Mouse (Mus musculus): ENCODE data around the gene Irgc1.
"Not testable (repeated sequence)": the region's sequence is repeated elsewhere in the genome, so short reads cannot be mapped to it uniquely, and the experiment has no call there.

Irgc1 gene

DNA sequence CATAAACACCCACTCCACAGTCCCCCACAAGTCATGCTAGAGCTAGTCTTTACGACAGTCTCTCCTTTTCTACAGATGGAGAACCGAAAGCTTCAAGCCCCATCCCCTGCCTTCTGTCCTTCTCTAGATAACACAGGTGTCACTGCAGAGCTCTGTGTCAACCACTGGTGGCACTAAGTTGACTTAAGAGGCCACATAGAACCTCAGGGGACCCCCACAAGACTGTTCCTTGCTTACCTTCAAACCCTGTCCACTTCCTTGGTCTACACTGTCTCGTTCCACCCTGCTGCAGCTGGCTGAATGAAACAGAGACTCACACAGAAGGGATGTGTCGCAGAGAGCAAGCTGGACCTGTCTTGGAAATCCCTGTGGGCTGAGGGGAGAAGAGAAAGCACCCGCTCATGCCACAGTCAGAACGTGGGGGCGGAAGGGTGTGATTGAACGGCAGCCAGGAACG is at the start of gene Irgc1:
Gene Irgc1 (minus strand): TSS at position 443 of the 457 bp plus-strand sequence.
- peaks cover 4% of the 10 kb centered on the region; the same call in 1 of the 2 replicates for H3K9me3 ChIP-seq (ENCODE audit: low read length)
- no peak for TF ChIP-seq NANOG (IDR thresholded peaks at IDR 0.05; ENCODE audit: borderline replicate concordance, low read length)
- no peak for TF ChIP-seq POU5F1 (IDR thresholded peaks at IDR 0.05; ENCODE audit: borderline replicate concordance, low read length)
- no peak for TF ChIP-seq CTCF (conservative IDR thresholded peaks at IDR 0.05; ENCODE audit: low read length)
- no peaks in the 10 kb centered on the region for H3K36me3 ChIP-seq (ENCODE audit: insufficient read depth, low read length)
- H3K27me3 ChIP-seq (ENCODE audit: insufficient read depth, low read length) = peaks cover 29% of the 10 kb centered on the region
- H3K4me3 ChIP-seq (replicated peaks; ENCODE audit: low read length) = no peak within 1 kb of the TSS
- peaks cover 67% of the 10 kb centered on the region for H3K4me1 ChIP-seq (replicated peaks; ENCODE audit: low read depth, low read length)

DNA sequence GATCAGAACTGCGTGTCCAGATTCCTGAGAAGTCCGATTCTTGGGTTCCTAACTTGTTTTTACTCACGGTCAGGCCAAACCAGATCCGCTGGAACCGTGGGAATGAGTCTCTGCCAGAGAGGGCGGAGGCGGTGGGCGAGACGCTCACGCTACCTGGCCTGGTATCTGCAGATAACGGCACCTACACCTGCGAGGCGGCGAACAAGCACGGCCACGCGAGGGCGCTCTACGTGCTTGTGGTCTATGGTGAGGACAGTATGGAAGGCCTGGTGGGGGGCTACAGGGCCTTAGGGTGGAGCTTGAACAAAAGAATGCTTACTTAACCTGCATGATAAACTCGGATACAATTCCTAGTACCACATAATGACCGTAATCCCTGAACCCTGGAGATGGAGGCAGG is 49.4 kb upstream of the Irgc1 start:
- Histone ChIP-seq H3K4me3 (replicated peaks; ENCODE audit: low read length) (no peak overlapping the region), H3K4me1 (replicated peaks; ENCODE audit: low read depth, low read length) (peaks cover 98% of the 10 kb centered on the region), H3K27me3 (ENCODE audit: insufficient read depth, low read length) (peaks cover 39% of the 10 kb centered on the region), H3K36me3 (ENCODE audit: insufficient read depth, low read length) (no peaks in the 10 kb centered on the region), H3K9me3 (ENCODE audit: low read length) (no peaks in the 10 kb centered on the region)
- TF ChIP-seq POU5F1 (IDR thresholded peaks at IDR 0.05; ENCODE audit: borderline replicate concordance, low read length) (no peak), CTCF (conservative IDR thresholded peaks at IDR 0.05; ENCODE audit: low read length) (peak; percentile 59)

DNA sequence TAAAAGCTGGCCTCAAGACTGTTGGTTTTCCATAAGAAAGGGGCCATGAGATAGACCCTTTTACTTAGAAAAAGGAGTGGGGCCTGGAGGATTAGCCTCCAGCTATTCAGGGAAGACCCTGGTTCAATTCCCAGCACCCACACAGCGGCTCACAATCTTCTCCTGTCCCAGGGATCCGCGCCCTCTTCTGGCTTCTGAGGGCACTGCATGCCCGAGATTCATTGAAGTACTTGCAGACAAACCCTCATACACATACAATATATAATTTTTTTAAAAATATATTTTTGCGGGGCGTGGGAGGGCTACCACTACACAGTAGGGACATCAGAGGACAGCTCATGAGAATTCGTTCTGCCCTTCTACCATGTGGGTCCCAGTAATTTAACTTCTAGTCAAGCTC is 48.8 kb upstream of the Irgc1 start:
- Histone ChIP-seq H3K9me3 (ENCODE audit: low read length) (no peaks in the 10 kb centered on the region), H3K4me3 (replicated peaks; ENCODE audit: low read length) (no peak overlapping the region; the same call in 1 of the 2 replicates), H3K27me3 (ENCODE audit: insufficient read depth, low read length) (peaks cover 40% of the 10 kb centered on the region), H3K4me1 (replicated peaks; ENCODE audit: low read depth, low read length) (peaks cover 96% of the 10 kb centered on the region), H3K36me3 (ENCODE audit: insufficient read depth, low read length) (no peaks in the 10 kb centered on the region)
- TF ChIP-seq POU5F1 (IDR thresholded peaks at IDR 0.05; ENCODE audit: borderline replicate concordance, low read length) (no peak), CTCF (conservative IDR thresholded peaks at IDR 0.05; ENCODE audit: low read length) (peak; percentile 92)

DNA sequence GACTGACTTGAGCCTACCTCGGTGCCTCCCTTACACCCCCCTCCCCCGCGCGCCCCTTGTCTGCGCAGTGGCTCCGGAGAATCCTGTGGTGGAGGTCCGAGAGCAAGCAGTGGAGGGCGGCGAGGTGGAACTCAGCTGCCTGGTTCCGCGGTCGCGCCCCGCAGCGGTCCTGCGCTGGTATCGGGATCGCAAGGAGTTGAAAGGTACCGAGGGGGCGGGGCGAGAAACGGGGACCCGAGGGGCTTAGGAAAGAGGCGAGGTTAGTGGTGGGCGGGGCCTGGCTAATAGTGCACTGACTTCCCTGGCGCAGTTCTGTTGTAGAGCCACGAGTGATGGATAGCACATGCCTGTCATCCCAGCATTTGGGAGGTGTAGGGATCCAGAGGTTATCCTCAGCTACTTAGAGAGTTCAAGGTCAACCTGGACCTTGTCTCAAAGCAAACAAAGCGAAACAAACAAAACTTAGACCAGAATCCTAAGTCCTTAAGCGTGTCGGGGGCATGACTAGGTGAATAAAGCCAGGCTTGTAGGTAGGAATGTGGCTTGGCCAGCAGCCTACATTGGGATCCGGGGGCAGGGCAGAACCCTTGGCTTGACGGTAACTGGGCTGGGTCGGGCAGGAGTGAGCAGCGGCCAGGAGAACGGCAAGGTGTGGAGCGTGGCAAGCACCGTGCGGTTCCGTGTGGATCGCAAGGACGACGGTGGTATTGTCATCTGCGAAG is 47.9 kb upstream of the Irgc1 start:
- Histone ChIP-seq H3K27me3 (ENCODE audit: insufficient read depth, low read length) (peaks cover 40% of the 10 kb centered on the region), H3K4me3 (replicated peaks; ENCODE audit: low read length) (peak overlapping the region; percentile 79), H3K4me1 (replicated peaks; ENCODE audit: low read depth, low read length) (peaks cover 88% of the 10 kb centered on the region), H3K9me3 (ENCODE audit: low read length) (0 out of 2 replicates have a peak, but pooled peaks cover 2% of the 10 kb centered on the region), H3K36me3 (ENCODE audit: insufficient read depth, low read length) (no peaks in the 10 kb centered on the region)
- TF ChIP-seq NANOG (IDR thresholded peaks at IDR 0.05; ENCODE audit: borderline replicate concordance, low read length) (no peak), POU5F1 (IDR thresholded peaks at IDR 0.05; ENCODE audit: borderline replicate concordance, low read length) (no peak), CTCF (conservative IDR thresholded peaks at IDR 0.05; ENCODE audit: low read length) (no peak)

DNA sequence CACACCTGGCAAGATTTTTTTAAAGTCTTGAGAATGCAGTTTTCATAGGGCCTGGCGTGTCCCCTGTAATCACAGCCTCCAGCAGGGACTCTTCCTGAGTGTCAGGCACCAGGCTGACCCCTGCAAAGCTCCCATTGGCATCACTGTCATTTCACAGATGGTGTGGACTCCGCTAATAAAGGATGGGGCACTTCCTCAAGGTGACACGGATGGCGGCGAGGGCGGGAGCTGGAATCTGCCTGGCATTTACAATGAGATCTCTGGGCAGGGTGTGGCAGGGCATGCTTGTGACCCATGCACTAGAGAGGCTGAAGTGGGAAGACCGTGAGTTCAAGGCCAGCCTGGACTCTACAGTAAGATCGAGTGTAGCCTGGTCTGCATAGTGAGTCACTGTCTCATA is 36.2 kb upstream of the Irgc1 start:
- peaks cover 31% of the 10 kb centered on the region for H3K27me3 ChIP-seq (ENCODE audit: insufficient read depth, low read length)
- TF ChIP-seq CTCF (conservative IDR thresholded peaks at IDR 0.05; ENCODE audit: low read length) (no peak), POU5F1 (IDR thresholded peaks at IDR 0.05; ENCODE audit: borderline replicate concordance, low read length) (no peak), NANOG (IDR thresholded peaks at IDR 0.05; ENCODE audit: borderline replicate concordance, low read length) (no peak)
- peaks cover 50% of the 10 kb centered on the region for H3K4me1 ChIP-seq (replicated peaks; ENCODE audit: low read depth, low read length)
- no peak overlapping the region for H3K4me3 ChIP-seq (replicated peaks; ENCODE audit: low read length)
- no peaks in the 10 kb centered on the region for H3K9me3 ChIP-seq (ENCODE audit: low read length)
- H3K36me3 ChIP-seq (ENCODE audit: insufficient read depth, low read length) = no peaks in the 10 kb centered on the region

DNA sequence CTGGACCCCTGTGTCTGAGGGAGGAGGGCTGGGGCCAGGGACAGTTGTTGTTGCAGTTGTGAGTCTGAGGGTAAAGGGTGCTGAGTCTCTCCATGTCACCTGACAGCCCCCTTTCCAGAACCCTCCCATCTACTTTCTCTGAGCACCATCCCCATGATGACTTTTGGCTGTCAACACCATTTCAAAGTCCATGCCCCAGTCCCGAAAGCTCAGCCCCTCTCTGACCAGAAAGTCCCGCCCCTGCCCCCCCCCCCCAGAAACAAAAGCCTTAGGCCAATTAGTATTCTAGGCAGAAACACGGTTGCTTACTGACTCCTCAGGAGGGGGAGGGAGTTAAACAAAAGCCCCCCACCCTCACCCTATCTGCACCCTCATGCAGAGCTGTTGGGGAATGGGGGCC is 35.3 kb upstream of the Irgc1 start:
- Histone ChIP-seq H3K4me1 (replicated peaks; ENCODE audit: low read depth, low read length) (peaks cover 58% of the 10 kb centered on the region), H3K36me3 (ENCODE audit: insufficient read depth, low read length) (no peaks in the 10 kb centered on the region), H3K27me3 (ENCODE audit: insufficient read depth, low read length) (peaks cover 40% of the 10 kb centered on the region), H3K4me3 (replicated peaks; ENCODE audit: low read length) (peak overlapping the region; percentile 29), H3K9me3 (ENCODE audit: low read length) (no peaks in the 10 kb centered on the region)
- TF ChIP-seq CTCF (conservative IDR thresholded peaks at IDR 0.05; ENCODE audit: low read length) (no peak), NANOG (IDR thresholded peaks at IDR 0.05; ENCODE audit: borderline replicate concordance, low read length) (no peak)

DNA sequence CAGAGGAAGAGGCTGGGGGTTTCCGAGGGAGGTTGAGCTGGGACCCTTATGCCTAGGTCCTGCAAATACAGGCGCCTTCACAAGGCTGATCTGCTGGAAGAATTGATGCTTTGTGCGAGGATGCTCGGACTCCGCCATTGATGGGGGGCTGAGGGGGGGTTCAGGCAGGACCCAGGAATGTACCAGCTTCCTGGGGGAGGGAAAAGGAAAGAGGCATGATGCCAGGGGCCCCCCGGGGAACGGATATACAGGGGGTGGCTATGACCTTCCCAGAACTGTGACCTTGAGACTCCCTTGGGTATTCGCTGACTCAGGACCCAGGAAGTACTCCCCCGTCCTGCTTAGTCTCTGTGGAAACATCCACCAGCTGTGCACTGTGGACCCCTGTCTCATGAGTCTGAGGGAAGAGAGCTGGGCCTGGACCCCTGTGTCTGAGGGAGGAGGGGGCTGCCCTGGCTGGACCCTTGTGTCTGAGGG is 34.6 kb upstream of the Irgc1 start:
- Histone ChIP-seq H3K36me3 (ENCODE audit: insufficient read depth, low read length) (no peaks in the 10 kb centered on the region), H3K27me3 (ENCODE audit: insufficient read depth, low read length) (peaks cover 45% of the 10 kb centered on the region), H3K4me3 (replicated peaks; ENCODE audit: low read length) (peak overlapping the region; percentile 29), H3K4me1 (replicated peaks; ENCODE audit: low read depth, low read length) (peaks cover 59% of the 10 kb centered on the region), H3K9me3 (ENCODE audit: low read length) (no peaks in the 10 kb centered on the region)
- TF ChIP-seq POU5F1 (IDR thresholded peaks at IDR 0.05; ENCODE audit: borderline replicate concordance, low read length) = no peak
- no peak for TF ChIP-seq CTCF (conservative IDR thresholded peaks at IDR 0.05; ENCODE audit: low read length)
- TF ChIP-seq NANOG (IDR thresholded peaks at IDR 0.05; ENCODE audit: borderline replicate concordance, low read length) = no peak

DNA sequence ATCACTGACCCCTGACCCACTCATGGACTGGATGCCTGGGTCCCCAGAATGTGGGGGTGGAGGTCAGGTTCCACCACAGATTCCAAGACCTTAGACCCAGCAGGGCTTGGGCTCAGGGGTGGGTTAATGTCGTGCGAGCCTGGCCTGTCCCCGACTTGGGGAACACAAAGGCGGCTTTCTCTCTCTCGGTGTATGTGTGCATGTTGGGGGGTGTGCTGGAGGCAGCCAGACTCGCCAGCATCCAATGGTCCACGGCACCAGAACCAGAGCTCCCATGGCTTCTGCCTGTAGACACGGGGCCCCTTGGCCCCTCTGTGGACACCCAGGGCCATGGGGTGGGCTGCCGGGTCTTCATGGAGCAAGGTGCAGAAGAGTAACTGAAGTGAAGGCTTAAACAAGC is 33.4 kb upstream of the Irgc1 start:
- no peaks in the 10 kb centered on the region for H3K36me3 ChIP-seq (ENCODE audit: insufficient read depth, low read length)
- no peak overlapping the region for H3K4me3 ChIP-seq (replicated peaks; ENCODE audit: low read length)
- peaks cover 57% of the 10 kb centered on the region for H3K27me3 ChIP-seq (ENCODE audit: insufficient read depth, low read length)
- H3K9me3 ChIP-seq (ENCODE audit: low read length) = no peaks in the 10 kb centered on the region
- H3K4me1 ChIP-seq (replicated peaks; ENCODE audit: low read depth, low read length) = peaks cover 69% of the 10 kb centered on the region
- TF ChIP-seq POU5F1 (IDR thresholded peaks at IDR 0.05; ENCODE audit: borderline replicate concordance, low read length) (no peak), NANOG (IDR thresholded peaks at IDR 0.05; ENCODE audit: borderline replicate concordance, low read length) (no peak), CTCF (conservative IDR thresholded peaks at IDR 0.05; ENCODE audit: low read length) (no peak)

DNA sequence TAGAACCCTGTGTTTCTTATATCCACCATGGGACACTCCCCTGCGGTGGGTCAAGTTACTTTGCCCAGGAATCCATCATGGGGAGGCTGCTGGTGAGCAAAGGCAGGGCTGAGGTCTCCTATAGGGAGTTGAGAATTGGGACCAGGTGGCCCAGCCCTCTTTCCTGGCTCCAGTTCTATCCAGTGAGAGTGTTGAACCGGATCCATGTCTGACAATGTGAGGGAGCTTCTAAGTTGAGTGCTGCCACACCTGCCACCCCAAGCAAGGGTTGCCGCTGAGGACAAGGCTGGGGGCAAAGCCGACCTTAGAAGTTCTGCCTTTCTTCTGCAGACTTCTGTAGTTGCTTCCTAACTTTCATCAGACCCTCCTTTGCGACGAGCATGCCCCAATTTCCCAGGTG is 31.2 kb upstream of the Irgc1 start:
- peaks cover 61% of the 10 kb centered on the region for H3K4me1 ChIP-seq (replicated peaks; ENCODE audit: low read depth, low read length)
- not testable (repeated sequence) for H3K36me3 ChIP-seq (ENCODE audit: insufficient read depth, low read length)

More for the DNA sequence above, 31.2 kb upstream of the Irgc1 start:
- not testable (repeated sequence) for H3K9me3 ChIP-seq (ENCODE audit: low read length); H3K4me3 ChIP-seq (replicated peaks; ENCODE audit: low read length)
- peaks cover 79% of the 10 kb centered on the region for H3K27me3 ChIP-seq (ENCODE audit: insufficient read depth, low read length)

All from E14TG2a.4 (cell line).